Mouse (Mus musculus) C2C12 (cell line): Measurements from ENCODE around the gene Mnt. TPM values are rescaled to one million over a fixed set of nuclear protein-coding genes. Genes with fewer than 3 reads are reported as not detected.
"Not testable (repeated sequence)": the region's sequence is repeated elsewhere in the genome, so short reads cannot be mapped to it uniquely, and the experiment has no call there.

Source experiments
- H3K27me3 ChIP-seq: one replicate; pipeline ENCODE4 v1.6.1; 2011; ENCODE audit not compliant: control insufficient read depth, insufficient read depth, insufficient read length
- H3K36me3 ChIP-seq: one replicate; pipeline ENCODE4 v1.6.1; 2011; ENCODE audit not compliant: control insufficient read depth, insufficient read depth
- H3K4me3 ChIP-seq: one replicate; pipeline ENCODE4 v1.5.1; 2011; ENCODE audit warnings: mild to moderate bottlenecking, control low read depth; ENCODE audit not compliant: poor library complexity, insufficient read depth, severe bottlenecking
- H3K79me2 ChIP-seq: one replicate; pipeline ENCODE4 v1.6.1; 2011; ENCODE audit not compliant: control insufficient read depth, insufficient read depth
- H3K79me3 ChIP-seq: one replicate; pipeline ENCODE4 v1.6.1; 2011; ENCODE audit warnings: low read depth, control low read depth
- H3ac ChIP-seq: one replicate; pipeline ENCODE3; 2011; ENCODE audit warnings: low read depth; ENCODE audit not compliant: control insufficient read depth, insufficient read length
- CEBPB ChIP-seq: IDR thresholded peaks from one replicate; pipeline ENCODE4 v1.6.1; 2011; ENCODE audit warnings: low read depth, mild to moderate bottlenecking, control low read depth, moderate library complexity
- CTCF ChIP-seq: IDR thresholded peaks from one replicate; pipeline ENCODE4 v1.5.1; 2011; ENCODE audit not compliant: control insufficient read depth, insufficient read depth, insufficient read length
- FOSL1 ChIP-seq: IDR thresholded peaks from one replicate; pipeline ENCODE4 v1.8.0; 2011; ENCODE audit warnings: mild to moderate bottlenecking, low read length; ENCODE audit not compliant: poor library complexity, insufficient read depth, severe bottlenecking
- MAX ChIP-seq: IDR thresholded peaks from one replicate; pipeline ENCODE4 v1.6.1; 2011; ENCODE audit warnings: mild to moderate bottlenecking, control low read depth
- MYOD1 ChIP-seq: IDR thresholded peaks from one replicate; pipeline ENCODE4 v1.6.1; 2011; ENCODE audit warnings: low read depth; ENCODE audit not compliant: control insufficient read depth, insufficient read length
- MYOG ChIP-seq: IDR thresholded peaks from one replicate; pipeline ENCODE4 v1.6.1; 2011; ENCODE audit not compliant: control insufficient read depth, insufficient read length; ENCODE audit errors: extremely low read depth
- USF1 ChIP-seq: IDR thresholded peaks from one replicate; pipeline ENCODE4 v1.6.1; 2011; ENCODE audit warnings: low read depth, mild to moderate bottlenecking, control low read depth, moderate library complexity
- polyA plus RNA-seq: library from polyadenylated mRNA; unstranded; fragments of >200 nt; fragmentation: generic; extraction: Trizol; gene quantifications from one replicate; pipeline ENCODE4 v1.2.1, GENCODE M21; 2012; ENCODE audit warnings: missing spikeins

The Mnt gene
- polyA plus RNA-seq, 1 experiment = 7.5 TPM

DNA sequence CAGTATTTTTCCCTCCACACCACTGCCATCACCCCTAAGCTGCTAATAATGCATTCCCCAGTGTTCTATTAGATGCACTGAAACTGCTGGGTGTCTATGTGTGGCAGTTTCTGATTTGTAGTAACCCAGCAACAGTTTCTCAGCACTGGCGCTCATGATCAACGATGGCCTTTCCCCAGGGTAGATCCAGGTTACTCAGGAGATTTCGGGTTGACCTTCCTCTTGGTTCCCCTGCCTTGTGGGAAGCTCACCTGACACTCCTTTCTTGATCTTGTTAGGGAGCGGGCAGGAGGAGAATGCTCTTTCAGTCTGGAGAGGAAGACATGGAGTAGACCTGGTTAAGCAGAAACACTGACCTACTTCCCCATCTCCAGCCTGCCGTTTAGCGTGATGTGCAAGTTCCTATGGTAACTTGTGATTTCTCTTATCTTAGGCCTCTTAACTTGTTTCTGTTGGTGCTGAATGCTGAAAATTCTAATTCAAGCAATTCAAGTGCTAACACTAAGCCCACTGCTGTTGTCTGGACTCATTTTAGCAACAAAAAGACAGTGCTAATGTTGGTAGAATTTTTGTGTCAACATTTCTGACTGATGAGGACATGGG is 22.4 kb upstream of the Mnt start:
- Histone ChIP-seq H3K4me3 (no peak overlapping the region), H3K27me3 (no peaks in the 10 kb centered on the region), H3K79me2 (no peaks in the 10 kb centered on the region), H3K79me3 (no peaks in the 10 kb centered on the region), H3K36me3 (peaks cover 64% of the 10 kb centered on the region), H3ac (no peak overlapping the region)
- TF ChIP-seq MAX = no peak
- TF ChIP-seq CEBPB = no peak
- no peak for TF ChIP-seq MYOG
- no peak for TF ChIP-seq CTCF
- TF ChIP-seq MYOD1 = no peak
- TF ChIP-seq FOSL1 = no peak
- TF ChIP-seq USF1 = no peak

- Histone ChIP-seq H3K36me3 (peaks cover 54% of the 10 kb centered on the region), H3ac (no peak overlapping the region), H3K79me2 (no peaks in the 10 kb centered on the region), H3K4me3 (no peak overlapping the region), H3K27me3 (no peaks in the 10 kb centered on the region), H3K79me3 (no peaks in the 10 kb centered on the region)
- TF ChIP-seq MYOD1 (no peak), MAX (no peak), FOSL1 (no peak), MYOG (no peak), CEBPB (no peak), CTCF (no peak), USF1 (no peak)
Observed at GRCm38 (mm10) chr11:74810134-74810533, 20.6 kb upstream of the Mnt start.

- H3K36me3 ChIP-seq = peaks cover 49% of the 10 kb centered on the region
Observed at GRCm38 (mm10) chr11:74811027-74811426, 19.7 kb upstream of the Mnt start.

DNA sequence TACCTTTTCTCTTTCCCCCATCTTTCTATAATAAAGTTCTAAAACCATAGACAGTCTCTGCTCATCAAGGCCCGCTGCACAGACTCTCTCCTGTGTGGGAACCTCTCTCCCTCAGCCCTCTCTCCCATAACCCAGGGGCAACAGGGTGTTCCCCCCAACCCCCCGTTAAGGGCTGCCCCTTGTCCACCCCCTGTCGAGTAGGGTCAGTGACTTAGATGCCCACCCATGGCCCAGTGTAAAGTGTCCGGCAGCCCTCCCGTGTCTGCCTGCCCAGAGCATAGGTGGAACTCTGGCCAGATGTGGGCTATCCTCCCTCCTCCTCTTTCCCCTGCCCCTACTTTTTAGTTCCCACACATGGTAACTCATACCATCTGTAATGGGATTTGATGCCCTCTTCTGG is 19.2 kb upstream of the Mnt start:
- Histone ChIP-seq H3K4me3 (no peak overlapping the region), H3K79me3 (no peaks in the 10 kb centered on the region), H3K79me2 (no peaks in the 10 kb centered on the region), H3K27me3 (no peaks in the 10 kb centered on the region), H3K36me3 (peaks cover 49% of the 10 kb centered on the region), H3ac (no peak overlapping the region)
- TF ChIP-seq MYOD1 (no peak), USF1 (no peak), MAX (no peak), FOSL1 (no peak), CEBPB (no peak), CTCF (no peak), MYOG (no peak)

More at GRCm38 (mm10) chr11:74811027-74811426, 19.7 kb upstream of the Mnt start:
- H3K27me3 ChIP-seq, H3K4me3 ChIP-seq, H3K79me2 ChIP-seq, H3K79me3 ChIP-seq, H3ac ChIP-seq: not testable (repeated sequence)

DNA sequence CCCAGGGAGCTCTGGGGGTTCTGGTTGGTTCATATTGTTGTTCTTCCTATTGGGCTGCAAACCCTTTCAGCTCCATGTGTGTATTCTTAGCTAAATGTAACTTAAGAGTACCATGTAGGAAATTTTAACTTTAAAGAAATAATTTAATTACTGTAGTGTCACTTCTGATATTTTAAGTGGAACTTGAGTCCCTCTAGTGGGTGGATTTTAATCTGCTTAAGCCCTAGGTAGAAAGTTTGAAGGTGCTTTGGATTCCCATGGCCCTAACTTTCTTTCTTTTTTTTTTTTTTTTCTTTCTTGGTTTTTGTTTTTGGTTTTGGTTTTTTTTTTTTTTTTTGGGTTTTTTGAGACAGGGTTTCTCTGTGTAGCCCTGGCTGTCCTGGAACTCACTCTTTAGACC is 14.9 kb upstream of the Mnt start:
- Histone ChIP-seq H3K36me3 (peaks cover 60% of the 10 kb centered on the region), H3K4me3 (no peak overlapping the region), H3ac (no peak overlapping the region), H3K79me2 (no peaks in the 10 kb centered on the region), H3K27me3 (no peaks in the 10 kb centered on the region), H3K79me3 (no peaks in the 10 kb centered on the region)
- TF ChIP-seq MAX (no peak), FOSL1 (no peak), CTCF (no peak), MYOD1 (no peak), CEBPB (no peak), MYOG (no peak), USF1 (no peak)

DNA sequence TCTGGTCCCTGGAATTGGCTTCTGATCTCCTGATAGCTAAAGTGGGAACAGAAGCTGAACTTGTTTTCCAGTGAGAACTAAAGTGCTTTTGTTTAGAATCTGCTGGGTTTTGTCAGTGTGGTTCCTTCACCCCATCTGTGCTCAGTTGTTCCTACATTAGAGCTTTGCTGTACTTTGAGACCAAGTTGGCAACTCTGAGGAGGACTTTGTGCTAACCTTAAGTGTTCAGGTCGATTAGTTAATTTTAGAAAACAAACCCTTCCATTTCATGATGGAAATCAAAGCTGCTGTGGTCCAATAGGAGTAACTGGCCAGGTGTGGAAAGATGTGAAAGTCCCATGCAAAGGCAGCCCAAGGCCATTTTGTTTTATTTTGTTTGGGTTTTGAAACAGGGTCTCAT is 9.8 kb upstream of the Mnt start:
- Histone ChIP-seq H3K4me3 (no peak overlapping the region), H3K36me3 (peaks cover 61% of the 10 kb centered on the region), H3ac (no peak overlapping the region), H3K27me3 (no peaks in the 10 kb centered on the region), H3K79me3 (no peaks in the 10 kb centered on the region), H3K79me2 (peaks cover 11% of the 10 kb centered on the region)
- TF ChIP-seq MYOG = no peak
- no peak for TF ChIP-seq MAX
- no peak for TF ChIP-seq CEBPB
- no peak for TF ChIP-seq FOSL1
- TF ChIP-seq CTCF = no peak
- TF ChIP-seq USF1 = no peak
- no peak for TF ChIP-seq MYOD1
